Mouse (Mus musculus): ENCODE data around the gene Ppp1r9a. TPM values are rescaled to one million over a fixed set of nuclear protein-coding genes. Genes with fewer than 3 reads are reported as not detected.

Ppp1r9a gene
- total RNA-seq, 2 experiments from 2014 or later, result 162 to 164 TPM

DNA sequence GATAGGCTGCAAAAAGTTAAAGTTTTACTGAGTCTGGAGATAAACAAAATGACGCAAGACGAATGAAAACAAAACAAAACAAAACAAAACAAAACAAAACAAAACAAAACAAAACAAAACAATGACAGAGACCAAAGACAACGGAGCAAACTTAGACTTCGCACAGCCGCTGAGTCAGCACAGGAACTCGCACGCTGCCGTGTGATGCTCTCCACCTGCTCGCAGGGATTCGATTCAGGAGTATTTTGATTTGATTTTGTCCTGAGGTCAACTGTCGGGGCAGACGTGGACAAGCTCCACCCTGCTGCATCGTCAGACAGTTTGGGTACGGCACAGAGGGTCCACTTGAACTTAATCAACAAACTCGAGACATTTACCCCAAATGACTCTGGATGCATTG lies 105.9 kb downstream of the Ppp1r9a start:
- no peak for DNase-seq

DNA sequence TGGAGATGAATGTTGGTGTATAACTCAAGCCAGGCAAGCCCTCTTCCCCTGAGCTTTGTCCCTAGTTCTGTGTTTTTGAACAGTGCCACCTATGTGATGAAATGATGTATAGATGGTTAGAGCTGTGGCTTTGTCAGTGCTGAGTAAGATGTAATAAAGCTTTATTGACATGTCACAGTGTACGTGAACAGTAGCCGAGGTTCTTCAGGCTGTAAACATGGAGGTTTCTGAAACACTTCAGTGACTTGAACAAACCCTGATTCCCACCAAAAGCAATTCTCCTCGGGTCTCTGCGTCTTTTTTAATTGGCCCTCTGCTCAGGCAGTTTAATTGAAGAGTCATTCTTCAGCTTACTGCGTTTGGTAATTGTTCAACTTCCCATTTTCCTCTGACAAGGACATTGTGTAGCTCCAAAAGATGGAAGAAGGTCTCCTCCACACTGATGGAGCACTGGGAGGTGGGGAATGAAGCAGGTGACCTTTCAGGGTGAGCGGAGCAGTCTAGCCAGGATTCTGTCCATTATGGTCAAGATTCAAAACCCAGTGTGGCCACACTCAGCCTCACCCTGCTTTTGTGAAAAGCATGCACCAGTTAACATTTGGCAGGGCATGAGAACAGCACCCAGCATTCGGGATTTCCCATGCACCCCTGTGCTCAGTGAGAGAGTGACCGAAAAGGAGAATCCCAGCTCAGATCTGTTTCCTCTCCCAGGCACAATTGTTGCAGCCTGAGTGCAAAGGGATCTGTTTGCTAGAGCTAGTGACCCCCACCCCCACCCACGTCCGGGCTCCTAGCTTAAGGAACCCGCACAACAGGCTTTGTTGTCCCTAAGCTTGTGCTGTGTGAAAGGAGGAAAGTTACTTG lies 108.1 kb downstream of the Ppp1r9a start:
- no peak for DNase-seq

DNA sequence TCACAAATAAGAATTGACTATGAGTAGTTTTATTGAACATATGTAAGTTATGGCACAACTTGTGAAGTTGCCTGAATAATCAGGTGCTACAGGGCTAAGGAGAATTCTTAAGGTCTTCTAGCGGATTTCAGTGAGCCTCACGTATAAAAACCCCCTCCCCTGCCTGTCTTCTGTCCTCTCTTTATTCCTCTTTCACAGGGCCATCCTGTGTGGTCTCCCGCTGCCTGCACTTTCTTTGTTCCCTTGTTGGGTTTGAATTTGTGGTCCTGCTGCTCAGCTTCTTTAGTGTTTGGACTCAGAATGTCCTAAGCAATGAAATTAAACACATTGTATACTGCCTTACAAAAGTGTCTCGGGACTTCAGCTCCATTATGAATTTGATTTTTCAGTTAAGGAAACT lies 110.1 kb downstream of the Ppp1r9a start:
- no peak for DNase-seq

DNA sequence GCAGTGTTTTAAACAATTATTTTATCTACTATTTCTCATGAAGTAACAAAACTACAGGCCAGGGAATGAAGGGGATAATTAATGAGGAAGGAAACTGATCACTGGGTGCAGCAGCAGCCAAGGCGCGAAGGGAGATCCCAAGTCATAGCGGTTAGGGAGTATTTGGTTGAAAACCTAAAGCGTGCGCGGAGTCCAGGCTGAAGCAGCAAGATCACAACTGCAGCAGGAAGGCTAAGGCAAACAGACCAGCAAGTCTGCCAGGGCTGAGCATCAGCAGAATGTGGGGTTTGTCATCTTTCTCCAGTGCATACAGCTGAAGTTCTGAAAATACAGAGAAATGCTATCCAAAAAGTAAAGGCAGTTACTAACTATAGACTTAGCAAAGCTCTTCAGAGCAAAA lies 111.8 kb downstream of the Ppp1r9a start:
- no peak for DNase-seq

DNA sequence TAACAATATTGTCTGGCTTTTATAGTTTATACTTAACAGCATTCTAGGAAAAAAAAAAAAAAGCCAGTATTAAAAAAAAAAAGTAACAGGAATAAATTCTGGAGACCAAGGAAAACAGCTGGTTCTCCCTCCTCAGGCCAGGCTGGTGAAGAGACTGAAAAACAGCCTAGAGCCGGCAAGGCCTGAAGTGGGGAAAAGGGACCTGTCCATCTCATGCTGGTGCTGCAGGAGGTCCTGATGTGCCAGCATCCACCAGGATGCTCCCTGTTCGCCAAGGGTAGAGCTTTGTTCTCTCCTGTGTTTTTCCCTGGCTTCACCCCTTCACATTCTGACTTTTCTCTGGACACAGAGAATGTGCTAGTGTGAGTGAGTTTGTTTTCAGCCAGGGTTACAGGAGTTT lies 112.5 kb downstream of the Ppp1r9a start:
- DNase-seq, result no peak

DNA sequence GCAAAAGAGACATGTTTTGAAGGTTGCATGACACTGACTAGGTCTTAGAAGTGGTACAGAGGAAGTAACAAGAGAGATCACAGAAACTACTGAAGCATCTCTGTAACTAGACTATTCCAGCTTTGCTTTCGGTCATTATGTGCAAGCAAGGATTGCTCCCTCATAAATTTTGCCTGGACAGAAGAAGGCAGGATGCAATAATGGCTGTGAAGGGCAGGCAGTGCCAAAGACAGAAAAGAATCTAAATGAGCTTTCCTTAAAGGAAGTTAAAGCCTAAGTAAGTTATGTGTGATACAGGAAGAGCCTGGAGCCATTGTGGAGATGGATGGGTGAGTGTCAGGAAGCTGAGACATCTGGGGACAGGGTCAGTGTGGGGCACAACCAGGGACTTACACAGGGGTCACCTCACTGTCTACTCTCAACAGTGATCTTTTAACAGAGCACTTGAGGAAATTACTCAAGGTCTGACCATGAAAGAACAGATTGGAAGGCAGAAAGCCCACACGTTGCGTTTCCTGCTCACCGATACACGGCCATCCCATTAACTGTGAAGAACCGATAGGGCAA lies 115.3 kb downstream of the Ppp1r9a start:
- no peak for DNase-seq

DNA sequence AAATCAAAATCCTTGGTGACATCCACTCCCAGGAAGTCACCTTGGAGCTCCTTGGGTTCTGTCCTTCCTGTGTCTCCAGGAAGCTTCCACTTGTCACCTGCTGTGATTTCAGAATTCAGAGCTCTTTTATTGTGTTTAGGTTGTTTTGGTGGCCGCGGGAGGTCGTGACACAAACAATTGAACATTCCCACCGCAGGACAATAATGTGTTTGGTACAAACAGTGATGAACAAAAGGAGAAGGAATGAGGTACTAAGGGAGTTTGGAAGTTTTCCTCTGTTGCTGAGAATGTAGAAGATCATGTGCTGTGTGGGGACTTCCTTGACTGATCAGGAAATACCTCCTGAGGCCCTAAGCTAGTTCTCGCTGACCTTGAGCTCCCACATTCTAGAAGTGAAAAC lies 116.5 kb downstream of the Ppp1r9a start:
- DNase-seq, result no peak

DNA sequence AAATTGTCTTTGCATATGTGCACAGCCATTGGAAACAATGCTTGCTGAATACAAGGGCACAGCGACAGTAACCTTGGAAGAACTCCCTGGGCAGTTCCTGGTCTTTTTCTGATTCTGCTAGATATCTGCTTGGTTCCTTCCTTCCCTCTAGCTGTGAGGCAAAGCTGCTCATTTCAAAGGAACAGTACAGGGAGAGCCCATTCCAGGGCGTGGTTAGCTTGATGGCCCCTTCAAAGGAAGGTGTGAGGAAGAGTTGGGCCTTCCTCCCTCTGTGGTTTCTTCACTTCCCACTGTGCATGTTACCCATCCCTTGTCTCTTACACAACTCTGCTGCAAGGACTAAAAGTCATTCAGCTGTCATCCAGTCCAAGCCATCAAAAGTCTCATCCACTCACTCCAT lies 117.3 kb downstream of the Ppp1r9a start:
- no peak for DNase-seq

DNA sequence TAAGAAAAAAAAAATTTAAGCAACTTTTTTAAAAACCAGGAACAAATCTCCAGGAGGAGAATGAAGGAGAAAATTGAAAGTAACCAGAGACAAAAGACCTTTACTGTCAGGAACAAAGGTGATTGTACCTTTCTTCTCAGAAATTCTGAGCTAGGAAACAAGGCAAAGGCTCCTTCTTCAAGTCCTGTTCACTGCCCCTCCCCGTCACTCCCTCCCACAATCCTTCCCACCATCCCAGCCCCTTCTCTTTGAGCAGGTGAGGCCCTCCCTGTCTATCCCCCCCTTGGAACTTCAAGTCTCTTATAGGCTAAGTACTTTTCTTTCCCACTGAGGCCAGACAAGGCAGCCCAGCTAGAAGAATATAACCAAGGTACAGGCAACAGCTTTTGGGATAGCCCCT lies 117.8 kb downstream of the Ppp1r9a start:
- DNase-seq, result no peak

DNA sequence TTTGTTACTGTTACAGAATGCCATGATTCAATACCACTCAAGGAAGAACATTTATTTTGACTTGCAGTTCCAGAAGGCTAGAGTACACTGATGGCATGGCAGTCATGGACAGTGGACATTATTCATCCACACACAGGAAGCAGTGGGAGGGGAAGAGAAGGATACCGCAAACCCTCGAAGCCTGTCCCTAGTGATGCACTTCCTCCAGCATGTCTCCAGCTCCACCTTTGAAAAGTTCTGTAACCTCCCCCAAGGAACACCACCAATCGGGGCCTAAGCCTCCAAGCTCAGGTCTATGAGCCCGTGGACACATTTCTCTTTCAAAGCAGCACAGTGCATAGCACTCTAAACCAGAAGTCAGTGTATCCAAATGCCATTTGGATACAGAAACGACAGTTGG lies 120.0 kb downstream of the Ppp1r9a start:
- DNase-seq, result no peak

DNA sequence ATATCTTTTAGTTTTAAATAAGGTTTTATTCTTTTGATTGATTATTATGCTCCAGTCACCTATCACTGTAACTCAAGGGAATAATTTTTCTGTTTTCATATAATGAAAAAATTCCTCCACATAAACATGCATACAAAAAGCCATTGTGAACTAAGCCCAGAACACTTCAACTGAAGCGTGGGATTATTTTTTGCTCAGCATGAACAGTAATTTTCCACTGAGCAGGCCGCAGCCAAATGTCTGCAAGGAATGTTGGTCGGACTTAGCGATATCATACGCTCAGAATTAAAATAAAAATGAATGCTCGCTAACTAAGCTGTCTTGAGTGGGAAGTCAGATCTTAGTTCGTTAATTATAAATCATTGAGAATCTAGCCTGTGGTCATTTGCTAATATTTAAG lies 122.2 kb downstream of the Ppp1r9a start:
- no peak for DNase-seq

DNA sequence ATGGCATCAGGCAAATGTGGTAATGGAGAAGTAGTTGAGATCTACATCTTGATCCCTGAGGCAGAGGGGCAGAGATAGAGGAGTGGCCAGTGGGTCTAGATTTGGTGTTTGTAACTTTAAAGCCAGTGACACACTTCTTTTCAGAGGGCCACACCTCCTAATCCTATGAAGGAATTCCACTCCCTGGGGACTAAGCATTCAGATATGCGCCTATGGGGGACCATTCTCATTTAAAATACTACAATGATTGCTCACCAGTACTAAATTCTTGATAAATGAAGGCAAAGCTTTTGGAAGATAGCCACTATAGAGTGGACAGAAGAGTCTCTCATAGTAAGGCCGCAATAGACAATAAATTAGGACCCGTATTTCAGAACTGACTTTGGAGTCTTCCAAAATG lies 124.1 kb downstream of the Ppp1r9a start:
- DNase-seq, result no peak

DNA sequence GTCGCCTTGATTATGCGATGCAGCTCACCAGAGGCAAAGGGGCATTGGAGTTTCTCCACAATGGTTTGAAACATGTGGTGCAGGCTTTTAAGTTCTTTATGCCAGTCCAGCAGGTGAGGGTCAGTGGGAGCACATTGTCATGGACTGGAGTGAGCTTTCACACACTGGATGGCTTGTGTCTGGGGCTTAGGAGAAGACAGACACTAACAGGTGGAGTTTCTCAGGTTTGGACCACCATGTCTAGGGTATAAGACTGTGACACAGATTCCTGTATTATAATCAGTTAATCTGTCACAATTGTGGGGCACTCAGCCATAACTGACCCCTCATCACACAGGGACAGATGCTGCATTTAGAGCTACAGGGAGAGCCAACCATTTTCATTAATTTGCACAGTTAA lies 124.5 kb downstream of the Ppp1r9a start:
- DNase-seq, result no peak

DNA sequence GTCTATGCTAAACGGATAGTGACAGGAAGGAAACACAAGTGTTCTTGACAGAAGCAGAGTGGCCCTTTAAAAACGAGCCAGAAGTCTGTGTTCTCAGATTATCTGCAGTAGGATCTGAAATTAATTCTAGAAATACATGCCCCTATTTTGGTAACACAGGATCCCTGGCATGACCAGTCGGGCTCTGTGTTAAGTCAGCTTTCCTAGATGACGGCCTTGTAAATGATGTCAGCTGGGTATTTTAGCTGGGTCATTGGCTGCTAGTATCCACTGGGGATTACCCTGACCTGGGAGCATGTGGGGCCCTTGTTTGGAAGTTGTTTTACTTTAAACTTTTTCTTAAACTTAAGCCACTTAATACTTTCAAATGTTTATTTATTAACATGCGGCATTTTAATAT lies 125.1 kb downstream of the Ppp1r9a start:
- DNase-seq, result no peak

DNA sequence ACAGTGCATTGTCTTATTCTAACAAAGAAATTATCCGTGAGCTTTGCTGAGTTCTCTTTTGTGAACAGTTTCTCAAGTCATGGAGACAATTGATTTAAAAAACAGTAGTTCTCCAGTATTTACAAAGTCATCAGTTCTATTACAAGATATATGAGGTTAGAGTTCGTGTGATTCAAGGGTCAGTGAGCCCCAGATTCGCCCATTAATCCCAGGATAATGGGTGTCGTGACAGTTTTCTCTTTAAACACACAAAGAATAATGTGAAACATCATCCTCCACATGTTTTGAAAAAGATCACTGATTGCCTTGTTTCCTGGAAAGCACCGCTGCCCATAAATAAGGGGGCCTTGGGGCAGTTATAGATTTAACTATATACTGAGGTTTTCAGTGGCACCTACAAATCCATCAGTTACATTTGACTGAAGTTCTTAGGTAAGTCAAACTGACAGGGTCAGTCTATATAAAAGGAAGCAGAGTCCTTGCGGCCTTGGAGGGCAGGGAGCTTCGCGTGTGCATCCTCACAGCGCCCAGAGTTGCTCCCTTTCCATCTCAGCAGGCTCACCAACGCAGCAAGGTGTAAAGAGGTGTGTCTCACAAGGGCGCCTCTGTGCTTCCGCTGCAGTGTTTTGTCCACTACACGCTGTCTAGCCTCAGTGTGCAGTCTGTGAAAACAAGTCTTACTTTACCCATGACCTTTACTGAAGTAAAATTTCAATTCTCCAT lies 126.6 kb downstream of the Ppp1r9a start:
- DNase-seq, result no peak

DNA sequence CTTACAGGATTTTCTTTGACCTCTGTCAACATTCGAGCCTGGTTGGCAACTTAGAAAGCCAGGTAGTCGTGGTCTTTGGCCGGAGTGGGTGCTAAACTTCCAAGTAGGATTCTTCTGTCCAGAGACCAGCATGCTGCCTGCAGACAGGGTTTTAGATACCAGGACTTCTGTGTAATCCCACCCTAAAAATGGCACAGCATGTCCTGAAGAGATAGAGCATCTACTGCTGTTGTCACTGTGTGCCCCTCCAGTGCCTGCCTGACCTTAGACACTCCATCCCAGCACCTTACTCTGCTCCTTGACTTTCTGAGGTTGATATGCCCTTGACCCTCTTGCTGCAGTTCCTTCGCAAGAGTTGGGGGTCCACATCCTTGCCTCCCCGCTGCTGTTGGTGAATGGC lies 127.2 kb downstream of the Ppp1r9a start:
- no peak for DNase-seq

DNA sequence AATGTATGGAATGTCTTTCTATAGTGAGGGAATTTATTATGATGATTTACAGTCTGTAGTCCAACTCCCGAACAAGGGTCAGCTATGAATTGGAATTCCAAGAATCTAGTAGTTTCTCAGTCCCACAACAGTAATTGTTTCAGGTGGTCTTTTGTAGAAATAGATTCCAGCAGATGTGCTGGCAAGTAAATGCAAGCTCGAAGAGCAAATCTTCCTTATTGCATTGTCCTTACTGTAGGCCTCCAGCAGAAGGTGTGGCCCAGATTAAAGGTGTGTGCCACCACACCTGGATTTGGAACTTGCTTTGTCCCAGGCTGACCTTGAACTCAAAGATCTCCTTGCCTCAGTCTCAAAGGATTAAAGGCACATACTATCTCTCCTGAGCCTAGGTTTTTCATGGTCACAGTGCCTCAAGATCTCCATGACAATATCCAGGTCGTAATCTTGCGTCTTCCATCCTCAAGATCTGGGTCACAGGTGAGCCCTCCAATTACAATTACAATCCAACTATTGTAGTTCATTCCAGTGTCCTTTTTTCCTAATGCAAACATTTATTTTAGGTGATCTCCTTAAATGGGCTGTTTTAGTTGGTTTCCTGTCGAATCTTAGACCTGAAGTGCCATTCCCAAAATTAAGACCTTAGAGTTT lies 130.4 kb downstream of the Ppp1r9a start:
- DNase-seq, result no peak

DNA sequence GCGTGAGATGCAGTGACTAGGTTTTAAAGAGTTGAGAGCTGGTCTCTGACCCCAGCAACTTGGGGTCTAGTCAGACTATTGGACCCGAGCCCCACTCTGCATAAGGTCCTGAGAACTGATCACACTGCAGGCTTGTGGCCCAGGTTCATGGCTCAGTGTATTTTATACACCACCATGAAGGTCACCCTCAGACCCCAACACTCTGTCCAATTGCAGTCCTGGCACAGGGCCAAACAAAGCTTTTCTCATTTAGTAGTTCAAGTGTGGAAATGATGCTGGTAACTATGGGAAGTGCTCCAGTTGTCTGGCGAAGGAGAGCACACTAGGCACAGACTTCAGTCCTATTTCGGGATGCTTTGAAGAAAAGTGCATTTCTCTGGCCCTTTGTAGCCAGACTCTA lies 134.5 kb downstream of the Ppp1r9a start:
- no peak for DNase-seq

DNA sequence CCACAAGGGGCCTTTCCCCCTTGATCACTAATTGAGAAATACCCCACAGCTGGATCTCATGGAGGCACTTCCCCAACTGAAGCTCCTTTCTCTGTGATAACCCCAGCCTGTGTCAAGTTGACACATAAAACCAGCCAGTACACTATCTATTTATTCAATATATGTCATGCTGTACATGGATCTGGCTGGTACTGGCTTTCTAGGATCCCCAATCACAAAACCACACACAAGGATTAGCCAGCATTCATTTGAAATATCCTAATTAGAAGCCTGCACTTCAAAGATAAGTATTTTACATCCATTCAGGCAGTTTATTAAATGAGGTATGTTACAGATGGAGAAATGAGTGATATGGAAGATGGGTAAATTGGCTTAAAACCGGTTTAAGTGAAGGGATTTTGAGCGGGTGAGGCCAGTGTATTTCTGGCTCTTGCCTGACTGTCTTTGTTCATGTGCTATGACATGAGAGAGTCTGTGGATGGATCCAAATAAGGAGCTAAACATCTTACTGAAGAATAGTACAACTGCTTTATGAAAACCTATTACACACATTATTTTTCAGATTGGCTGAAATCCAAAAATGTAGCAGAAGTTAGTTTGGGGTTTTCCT lies 135.5 kb downstream of the Ppp1r9a start:
- DNase-seq, result no peak

DNA sequence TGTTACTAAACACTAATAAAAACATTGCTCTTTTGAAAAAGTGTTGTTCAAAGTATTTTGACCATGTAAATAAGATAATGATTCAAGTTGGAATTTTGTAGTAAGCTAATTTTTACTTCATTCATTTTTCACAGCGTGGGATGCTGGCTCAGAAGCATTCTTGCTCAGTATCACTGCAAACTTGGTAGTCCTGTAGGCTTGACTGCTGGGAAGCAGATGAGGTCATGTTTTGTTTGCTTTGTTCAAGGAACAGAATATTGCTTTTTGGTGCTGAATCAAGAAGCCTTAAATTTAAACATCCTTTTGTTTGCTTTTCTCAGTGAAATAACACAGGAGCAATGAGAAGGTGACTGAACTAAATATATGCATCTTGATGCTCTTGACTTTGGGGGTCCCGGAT lies 136.6 kb downstream of the Ppp1r9a start:
- DNase-seq, result no peak

DNA sequence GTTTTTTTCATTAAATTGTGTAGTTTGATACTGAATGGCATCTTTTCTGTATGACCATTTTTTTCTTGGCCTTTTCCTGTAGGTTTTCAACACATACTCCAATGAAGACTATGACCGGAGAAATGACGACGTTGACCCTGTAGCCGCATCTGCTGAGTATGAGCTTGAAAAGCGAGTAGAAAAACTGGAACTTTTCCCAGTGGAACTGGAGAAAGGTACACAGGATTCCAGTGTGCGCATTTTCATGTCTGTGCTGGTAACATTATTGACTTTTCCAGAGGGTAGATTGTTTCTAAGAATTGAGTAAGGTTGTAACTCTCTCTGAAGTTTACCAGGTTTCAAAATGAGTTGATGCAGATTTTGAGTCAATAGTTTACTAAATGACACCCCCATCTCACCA lies 143.1 kb downstream of the Ppp1r9a start:
- no peak for DNase-seq

DNA sequence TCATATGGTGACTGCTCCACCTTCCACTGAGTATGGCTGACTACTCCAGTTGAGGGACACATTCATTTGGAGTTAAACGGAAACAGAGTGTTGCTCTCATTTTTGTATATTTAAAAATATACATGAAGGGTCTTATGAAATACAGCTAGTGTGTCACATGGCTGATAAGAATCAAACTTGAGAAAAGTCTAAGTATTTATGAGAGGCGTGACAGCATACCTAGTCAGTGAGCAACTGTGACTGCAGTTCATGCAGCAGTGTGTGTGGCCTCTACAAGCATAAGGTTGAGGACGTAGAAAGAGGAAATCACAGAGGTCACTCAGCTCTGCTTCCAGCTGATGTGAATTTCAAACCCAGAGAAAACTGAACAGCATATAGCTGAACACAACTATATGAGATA lies 145.3 kb downstream of the Ppp1r9a start:
- no peak for DNase-seq

DNA sequence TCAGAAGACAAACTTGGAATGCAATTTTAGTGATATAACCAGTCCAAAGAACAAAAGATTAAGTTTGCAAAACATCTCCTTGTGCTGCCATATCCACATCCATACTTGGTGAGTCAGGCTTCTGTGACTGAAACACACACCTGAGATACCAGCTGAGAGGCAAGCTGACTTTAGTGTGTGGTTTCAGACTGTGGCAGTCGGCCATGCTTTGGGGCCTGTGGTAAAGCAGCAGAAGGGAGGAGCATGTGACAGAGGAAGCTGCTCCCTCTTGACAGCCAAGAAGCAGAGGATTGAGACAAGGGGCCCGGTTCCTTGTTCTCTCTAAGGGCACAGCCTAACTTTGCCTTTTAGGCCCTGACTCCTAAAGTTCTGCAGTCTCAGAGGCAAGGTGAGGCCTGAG lies 149.6 kb downstream of the Ppp1r9a start:
- DNase-seq, result no peak

Data from layer of hippocampus, postnatal 36 days (tissue).